Mouse (Mus musculus) kidney, postnatal 0 days (tissue): Measurements from ENCODE around the gene Zfp748. TPM values are rescaled to one million over a fixed set of nuclear protein-coding genes. Genes with fewer than 3 reads are reported as not detected.

Experiments used
- ATAC-seq: fragments of 200-750 bp; cut with Nextera tagmentation; replicated peaks from 2 replicates; pipeline ENCODE4 v1.8.0; 2017; ENCODE audit warnings: low read depth, moderate number of reproducible peaks, moderate TSS enrichment, moderate library complexity; ENCODE audit not compliant: low FRiP score
- DNase-seq: peaks from one replicate; pipeline ENCODE4 v3.0.0-alpha.2; 2016; ENCODE audit warnings: low spot score
- H3K27ac ChIP-seq: fragments of 300-500 bp; sonication (generic); 2 replicates; pipeline ENCODE4 v1.5.1; 2014; ENCODE audit warnings: mild to moderate bottlenecking
- H3K27me3 ChIP-seq: fragments of 300-500 bp; sonication (generic); 2 replicates; pipeline ENCODE4 v1.6.1; 2014; ENCODE audit warnings: low read length, mixed read lengths; ENCODE audit not compliant: insufficient read depth
- H3K36me3 ChIP-seq: fragments of 300-500 bp; sonication (generic); 2 replicates; pipeline ENCODE4 v1.6.1; 2014; ENCODE audit warnings: low read length, mixed read lengths; ENCODE audit not compliant: insufficient read depth
- H3K4me1 ChIP-seq: fragments of 300-500 bp; sonication (generic); replicated peaks from 2 replicates; pipeline ENCODE4 v1.6.1; 2014; ENCODE audit warnings: antibody characterized with exemption, low read length, mixed read lengths; ENCODE audit not compliant: insufficient read depth
- H3K4me2 ChIP-seq: fragments of 300-500 bp; sonication (generic); 2 replicates; pipeline ENCODE4 v1.6.1; 2014; ENCODE audit warnings: mild to moderate bottlenecking, low read length, moderate library complexity, mixed read lengths
- H3K4me3 ChIP-seq: fragments of 300-500 bp; sonication (generic); replicated peaks from 2 replicates; pipeline ENCODE4 v1.5.1; 2014; ENCODE audit warnings: low read depth, low read length
- H3K9ac ChIP-seq: fragments of 300-500 bp; sonication (generic); 2 replicates; pipeline ENCODE4 v1.6.1; 2014; ENCODE audit warnings: low read depth, low read length
- H3K9me3 ChIP-seq: fragments of 300-500 bp; sonication (generic); replicated peaks from 2 replicates; pipeline ENCODE4 v1.6.1; 2016; ENCODE audit warnings: low read length, inconsistent platforms, mixed read lengths
- CTCF ChIP-seq: IDR thresholded peaks from 2 replicates; pipeline ENCODE4 v1.5.1; 2016; ENCODE audit warnings: antibody characterized with exemption, low read depth, mild to moderate bottlenecking, moderate library complexity
- WGBS: fragments of 180-500 bp; shearing (Covaris S2); extraction: QIAGEN DNeasy Blood & Tissue Kit; methylation state at CpG from one replicate; pipeline ENCODE4 v1.1.7; 2014; 5-methylcytosine and 5-hydroxymethylcytosine counted together
- polyA plus RNA-seq: library from polyadenylated mRNA; unstranded; fragments of >200 nt; fragmentation: Nextera tagmentation; extraction: Ambion mirVana; gene quantifications from 2 replicates; pipeline ENCODE4 v1.2.1, GENCODE M21; 2015

Zfp748 gene
- polyA plus RNA-seq, result 9.0 and 9.8 TPM in 2 replicates

GRCm38 (mm10) chr13:67553730-67554129 lies at the start of gene Zfp748:
TSS of gene Zfp748 (minus strand) at chr13:67553830.
- H3K4me1 ChIP-seq, result peaks cover 7% of the 10 kb centered on the region; the same call in 1 of the 2 replicates
- H3K27ac ChIP-seq, result peak within 1 kb of the TSS; percentile 91
- no peaks in the 10 kb centered on the region for H3K36me3 ChIP-seq
- peak within 1 kb of the TSS; percentile 85 for H3K9ac ChIP-seq
- H3K4me3 ChIP-seq, result peak within 1 kb of the TSS; percentile 92
- peak within 1 kb of the TSS; percentile 67 for H3K4me2 ChIP-seq
- 86% methylated on average over 4 of the region's 4 CpGs for WGBS
- H3K27me3 ChIP-seq, result no peaks in the 10 kb centered on the region
- TF ChIP-seq CTCF, result no peak
- ATAC-seq (no peak), DNase-seq (no peak)
- no peaks in the 10 kb centered on the region for H3K9me3 ChIP-seq

- TF ChIP-seq CTCF, result no peak
- WGBS, result 80% methylated on average over 5 of the region's 5 CpGs
Measured at GRCm38 (mm10) chr13:67572591-67573189, 19.1 kb upstream of the Zfp748 start.

GRCm38 (mm10) chr13:67552505-67553346 lies 904 bp downstream of the Zfp748 start:
- Histone ChIP-seq H3K36me3 (no peaks in the 10 kb centered on the region), H3K9ac (peak overlapping the region; percentile 85), H3K9me3 (no peaks in the 10 kb centered on the region), H3K4me3 (peak overlapping the region; percentile 92), H3K4me2 (peak overlapping the region; percentile 67), H3K27me3 (no peaks in the 10 kb centered on the region), H3K4me1 (peaks cover 7% of the 10 kb centered on the region; the same call in 1 of the 2 replicates), H3K27ac (peak overlapping the region; percentile 91)
- WGBS, result under 1% methylated on average over 44 of the region's 44 CpGs
- TF ChIP-seq CTCF, result no peak
- ATAC-seq, result peak; percentile 98
- DNase-seq, result peak; percentile 92

More at GRCm38 (mm10) chr13:67572591-67573189, 19.1 kb upstream of the Zfp748 start:
- Histone ChIP-seq H3K9me3 (no peaks in the 10 kb centered on the region), H3K27ac (no peak overlapping the region), H3K9ac (no peak overlapping the region), H3K36me3 (no peaks in the 10 kb centered on the region), H3K4me1 (no peaks in the 10 kb centered on the region), H3K4me2 (no peak overlapping the region), H3K27me3 (no peaks in the 10 kb centered on the region), H3K4me3 (no peak overlapping the region)
- DNase-seq (no peak), ATAC-seq (no peak)

GRCm38 (mm10) chr13:67545941-67546340 lies 7.7 kb downstream of the Zfp748 start:
- no peak for TF ChIP-seq CTCF
- H3K27ac ChIP-seq, result no peak overlapping the region
- no peaks in the 10 kb centered on the region for H3K9me3 ChIP-seq
- no peak for ATAC-seq
- H3K27me3 ChIP-seq, result no peaks in the 10 kb centered on the region
- H3K4me1 ChIP-seq, result no peaks in the 10 kb centered on the region
- DNase-seq, result no peak
- peaks cover 22% of the 10 kb centered on the region for H3K36me3 ChIP-seq
- no peak overlapping the region for H3K9ac ChIP-seq
- H3K4me3 ChIP-seq, result no peak overlapping the region
- WGBS, result 74% methylated on average over 1 of the region's 1 CpGs
- H3K4me2 ChIP-seq, result no peak overlapping the region

- TF ChIP-seq CTCF, result no peak
- Histone ChIP-seq H3K4me1 (0 out of 2 replicates have a peak, but pooled peaks cover 4% of the 10 kb centered on the region), H3K27ac (no peak overlapping the region), H3K36me3 (no peaks in the 10 kb centered on the region), H3K27me3 (no peaks in the 10 kb centered on the region), H3K9ac (no peak overlapping the region), H3K9me3 (no peaks in the 10 kb centered on the region), H3K4me3 (no peak overlapping the region), H3K4me2 (no peak overlapping the region)
- ATAC-seq (no peak), DNase-seq (no peak)
- WGBS, result 62% methylated on average over 3 of the region's 3 CpGs
Measured at GRCm38 (mm10) chr13:67527049-67527730, 26.4 kb downstream of the Zfp748 start.

GRCm38 (mm10) chr13:67525753-67526410 lies 27.7 kb downstream of the Zfp748 start, which contains the start of the genes Gm26965 and Zfp87:
TSS of gene Gm26965 (minus strand) at chr13:67526151.
TSS of gene Zfp87 (minus strand) at chr13:67526177.
- Histone ChIP-seq H3K9me3 (no peaks in the 10 kb centered on the region), H3K36me3 (0 out of 2 replicates have a peak, but pooled peaks cover 1% of the 10 kb centered on the region), H3K4me3 (peak within 1 kb of the TSS; percentile 74), H3K4me1 (0 out of 2 replicates have a peak, but pooled peaks cover 4% of the 10 kb centered on the region), H3K27ac (peak within 1 kb of the TSS; percentile 63; the same call in 1 of the 2 replicates), H3K27me3 (no peaks in the 10 kb centered on the region), H3K4me2 (peak within 1 kb of the TSS; percentile 66), H3K9ac (peak within 1 kb of the TSS; percentile 75)
- WGBS, result under 1% methylated on average over 27 of the region's 27 CpGs
- ATAC-seq (peak; percentile 98), DNase-seq (peak; percentile 99)
- no peak for TF ChIP-seq CTCF
